Mouse (Mus musculus) testis, adult 2 months (tissue): ENCODE results near the gene Rbl2.

Experiments
- CTCF ChIP-seq: fragments of 200-500 bp; IDR thresholded peaks from 2 replicates; pipeline ENCODE4 v1.5.1; 2012; ENCODE audit warnings: low read depth, mild to moderate bottlenecking, inconsistent platforms, low read length, moderate library complexity; ENCODE audit not compliant: control insufficient read depth, insufficient read depth, insufficient replicate concordance
- POLR2A ChIP-seq: fragments of 200-500 bp; IDR thresholded peaks from 2 replicates; pipeline ENCODE4 v1.6.1; 2012; ENCODE audit warnings: low read depth, mild to moderate bottlenecking, inconsistent platforms, low read length, moderate library complexity; ENCODE audit not compliant: control insufficient read depth

GRCm38 (mm10) chr8:91114428-91114827 is 44.6 kb downstream of the Rbl2 start:
- no peak for TF ChIP-seq CTCF
- no peak for TF ChIP-seq POLR2A
